Mouse (Mus musculus) T-helper 17 cell (primary cell): ENCODE data around the gene Maz.

Experiments
- in situ Hi-C, 2 experiments: fragments of 300-600 bp; cut with MboI, MseI; formaldehyde crosslinking; loops; 1 replicate in 1 of 2; 2 replicates in 1 of 2; pipeline ENCODE4 v1.15.1; 2025; ENCODE audit warnings: high pct_unique_total_duplicates in 2 of 2

The Maz gene

DNA sequence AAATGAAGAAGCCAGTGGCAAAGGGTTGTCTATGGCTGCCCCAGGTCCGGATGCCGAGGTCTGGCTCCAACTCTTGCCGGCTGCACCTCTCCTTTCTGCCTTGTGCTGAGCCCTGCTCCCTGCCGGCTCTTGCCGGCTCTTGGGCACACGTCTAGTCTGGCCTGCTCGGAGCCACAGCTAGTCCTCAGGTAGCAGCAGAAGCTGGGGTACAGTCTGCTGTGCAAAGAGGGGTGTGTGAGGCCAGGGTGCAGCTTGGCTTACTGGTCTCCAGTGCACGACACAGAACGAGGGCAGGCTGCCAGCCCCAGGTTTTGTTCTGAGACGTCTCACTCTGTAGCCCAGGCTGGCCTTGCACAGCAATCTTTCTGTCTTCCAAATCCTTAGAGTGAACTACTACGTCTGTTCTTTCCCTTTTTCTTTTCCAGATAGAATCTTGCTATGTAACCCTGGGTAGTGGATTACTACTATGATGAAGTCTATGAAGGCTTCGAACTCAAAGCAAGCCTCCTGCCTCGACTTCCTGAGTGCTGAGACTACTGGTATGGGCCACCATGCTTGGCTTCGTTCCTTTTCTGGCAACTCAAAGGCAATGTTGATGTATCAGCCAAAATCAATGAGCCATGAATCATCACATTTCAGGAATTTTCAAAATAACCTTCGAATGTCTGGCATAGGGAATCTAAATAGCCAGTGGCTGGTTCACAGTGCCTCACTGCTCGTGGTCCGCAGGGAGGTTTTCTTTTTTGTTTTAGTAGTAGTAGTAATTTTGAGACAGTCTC lies 17.3 kb downstream of the Maz start:
- in situ Hi-C loops: no loop called here

DNA sequence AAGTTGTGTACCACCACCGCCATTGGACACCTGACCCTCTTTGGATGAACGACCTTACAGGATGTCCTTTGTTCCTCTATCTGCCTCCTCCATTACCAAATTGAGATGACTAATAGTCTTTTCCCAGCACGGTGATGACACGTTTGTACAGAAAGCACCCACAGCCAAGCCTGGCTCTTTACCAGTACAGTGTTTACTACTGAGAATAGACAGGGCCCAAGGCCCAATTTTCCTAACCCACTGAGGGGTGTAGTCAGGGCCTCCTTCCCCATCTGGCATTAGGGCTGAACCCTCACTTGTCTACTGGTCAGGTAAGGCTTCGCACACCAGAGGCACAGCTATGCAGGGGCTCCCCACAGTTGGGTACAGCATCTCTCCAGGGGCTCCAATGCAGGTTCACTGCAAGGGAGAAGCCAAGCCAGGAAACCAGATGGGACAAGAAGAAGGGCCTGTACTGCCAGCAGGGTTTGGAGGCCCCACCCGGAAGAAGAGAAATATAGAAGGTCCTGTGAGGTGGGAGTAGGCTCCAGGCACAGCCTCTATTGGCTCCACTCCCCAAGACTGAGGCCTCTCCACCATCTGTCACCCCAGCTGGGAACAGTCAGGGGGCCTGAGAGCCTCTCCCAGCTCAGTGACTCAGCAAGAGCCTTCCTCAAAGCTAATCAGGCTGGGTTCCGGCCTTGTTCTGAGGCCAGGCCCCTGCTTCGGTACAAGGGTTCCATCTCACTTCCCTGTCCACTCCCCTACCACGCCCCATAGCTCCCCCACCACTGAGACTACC lies 18.4 kb downstream of the Maz start:
- in situ Hi-C loops: no loop called here

DNA sequence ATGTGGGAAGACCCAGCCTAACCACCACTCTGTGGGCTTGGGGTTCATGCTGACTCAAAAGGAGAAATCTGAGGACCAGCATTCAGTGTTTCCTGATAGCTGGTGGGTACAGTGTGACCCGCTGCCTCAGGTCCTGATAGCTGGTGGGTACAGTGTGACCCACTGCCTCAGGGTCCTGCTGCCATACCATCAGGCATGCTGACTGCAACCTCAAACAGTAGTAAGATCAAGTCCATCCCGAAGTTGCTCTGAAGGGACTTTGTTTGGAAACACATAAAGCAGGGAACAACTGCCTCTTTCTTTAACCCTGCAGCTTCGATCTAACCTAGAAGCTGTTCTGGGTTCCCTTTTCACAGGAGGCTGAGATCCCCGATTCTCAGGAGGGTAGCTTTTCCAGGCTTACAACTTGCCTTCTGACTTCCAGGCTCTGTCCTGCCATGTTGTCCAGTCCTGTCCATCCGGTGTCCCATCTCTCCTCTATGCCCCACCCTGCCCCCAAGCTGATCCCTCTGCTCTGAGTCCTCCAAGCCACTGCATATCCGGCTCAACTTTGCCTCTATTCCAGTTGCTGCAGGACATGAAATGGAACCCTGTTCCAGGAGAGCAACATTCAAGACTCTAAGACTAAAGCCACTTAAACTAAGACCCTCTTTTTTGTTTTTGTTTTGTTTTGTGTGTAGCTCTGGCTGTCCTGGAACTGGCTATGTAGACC lies 19.4 kb downstream of the Maz start:
- in situ Hi-C loops: no loop called here

DNA sequence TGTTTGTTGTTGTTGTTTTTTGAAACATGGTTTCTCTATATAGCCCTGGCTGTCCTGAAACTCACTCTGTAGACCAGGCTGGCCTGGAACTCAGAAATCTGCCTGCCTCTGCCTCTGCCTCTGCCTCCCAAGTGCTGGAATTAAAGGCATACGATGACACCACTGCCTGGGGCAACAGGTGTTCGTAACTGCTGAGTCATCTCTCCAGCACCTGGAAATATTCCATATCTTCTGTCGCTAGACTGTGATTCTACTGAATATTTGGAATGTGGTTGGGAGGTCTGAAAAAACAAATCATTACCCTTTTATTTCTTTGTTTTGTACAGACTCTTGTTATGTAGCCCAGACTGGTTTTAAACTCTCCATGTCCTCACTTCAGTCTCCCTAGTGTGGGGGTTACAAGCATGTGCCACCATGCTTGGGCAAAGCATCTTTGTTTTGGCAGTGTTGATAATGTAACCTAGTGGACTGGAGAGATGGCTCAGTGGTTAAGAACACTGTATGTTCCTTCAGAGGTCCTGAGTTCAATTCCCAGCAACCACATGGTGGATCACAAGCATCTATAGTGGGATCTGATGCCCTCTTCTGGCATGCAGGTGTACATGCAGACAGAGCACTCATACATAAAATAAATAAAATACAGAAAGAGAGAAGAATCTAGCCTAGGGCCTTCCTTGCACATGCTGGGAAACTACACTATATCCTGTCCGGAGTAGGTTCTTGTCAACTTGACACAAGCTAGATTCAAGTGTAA lies 22.5 kb downstream of the Maz start:
- in situ Hi-C loops: no loop called here

DNA sequence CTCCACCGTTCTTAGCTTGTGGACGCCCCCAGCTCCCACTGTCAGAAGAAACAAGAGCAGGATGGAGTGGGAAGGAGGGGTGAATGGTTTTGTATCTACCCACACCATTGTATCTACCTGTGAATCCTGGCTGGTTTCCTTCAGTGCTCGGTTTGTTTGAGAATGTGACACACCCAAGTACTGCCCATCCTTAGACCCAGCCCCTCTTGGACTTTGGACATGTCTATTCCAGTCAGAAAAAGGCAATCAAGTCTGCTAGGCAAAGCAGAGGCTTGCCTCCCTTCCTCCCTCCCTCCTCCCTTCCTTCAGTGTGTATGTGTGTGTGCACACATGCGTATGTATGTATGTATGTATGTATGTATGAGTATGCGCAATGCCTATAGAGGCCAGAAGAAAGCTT lies 23.2 kb downstream of the Maz start:
- in situ Hi-C loops: no loop called here

DNA sequence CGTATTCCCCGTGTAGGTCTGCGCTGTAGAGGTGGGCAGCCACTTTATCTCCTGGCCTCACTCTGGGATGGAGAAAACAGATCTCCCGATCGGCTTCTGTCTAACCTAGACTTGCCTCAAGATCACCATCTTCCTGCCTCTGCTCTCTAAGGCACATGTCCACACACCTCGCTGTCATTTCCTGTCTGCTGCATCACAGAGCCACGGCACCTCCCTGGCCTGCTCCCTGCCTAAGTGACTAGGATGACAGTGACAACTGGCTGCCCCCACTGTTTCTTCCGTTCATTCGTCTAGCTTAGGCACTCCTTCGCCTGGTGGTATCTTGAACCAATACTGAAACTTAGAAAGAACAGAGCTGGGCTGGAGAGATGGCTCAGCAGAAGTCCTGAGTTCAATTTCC lies 27.3 kb downstream of the Maz start:
- in situ Hi-C loops: no loop called here

DNA sequence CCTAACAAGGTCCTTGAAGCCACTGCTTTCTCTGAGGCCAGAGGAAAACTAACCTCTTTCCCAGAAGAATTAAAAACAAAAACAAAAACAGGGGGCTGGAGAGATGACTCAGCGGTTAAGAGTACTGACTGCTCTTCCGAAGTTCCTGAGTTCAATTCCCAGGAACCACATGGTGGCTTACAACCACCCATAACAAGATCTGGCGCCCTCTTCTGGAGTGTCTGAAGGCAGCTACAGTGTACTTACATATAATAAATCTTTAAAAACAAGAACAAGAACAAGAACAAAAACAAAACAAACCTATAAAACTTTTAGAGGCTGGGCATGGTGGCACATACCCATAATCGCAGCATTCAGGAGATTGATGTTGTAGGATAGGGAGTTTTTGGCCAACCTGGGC lies 30.4 kb downstream of the Maz start:
- in situ Hi-C loops: no loop called here

DNA sequence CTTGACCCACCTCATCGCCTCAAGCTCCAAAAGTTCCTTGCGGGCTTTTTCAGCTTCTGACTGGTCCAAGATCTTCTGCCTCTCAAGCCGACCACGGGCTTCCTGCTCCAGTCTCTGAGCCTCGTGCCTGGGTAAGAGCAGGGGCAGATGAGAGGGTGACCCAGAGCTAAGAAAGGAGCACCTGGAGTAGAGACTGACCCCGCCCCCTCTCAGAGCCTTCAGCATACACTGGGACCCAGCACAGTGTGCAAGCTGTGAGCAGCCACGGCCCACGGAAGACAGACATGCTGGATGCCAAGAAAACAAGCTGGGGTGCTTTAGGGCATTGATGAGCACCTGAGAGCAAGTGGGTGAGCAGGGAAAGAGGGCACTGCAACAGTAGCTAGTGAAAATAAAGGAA lies 38.0 kb downstream of the Maz start:
- in situ Hi-C loops: no loop called here

DNA sequence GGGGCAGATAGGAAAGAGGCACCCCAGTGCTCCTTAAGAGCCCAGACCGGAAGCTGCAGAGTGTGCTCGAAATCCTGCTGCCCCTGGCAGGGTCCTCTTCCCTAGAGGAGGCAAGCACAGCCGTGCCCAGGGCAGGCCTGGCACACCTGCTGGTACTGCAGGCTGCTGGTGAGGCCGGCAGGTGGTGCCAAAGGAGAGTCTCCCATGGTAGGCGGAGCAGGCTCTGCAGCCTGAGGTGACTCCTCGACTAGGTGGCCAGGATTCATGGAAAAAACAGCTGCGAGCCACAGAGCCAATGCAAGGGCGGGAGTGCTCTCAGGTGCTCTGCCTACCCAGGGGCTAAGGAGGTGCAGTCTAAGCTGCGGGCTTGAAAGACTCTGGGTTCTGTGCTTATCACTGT lies 40.5 kb downstream of the Maz start:
- in situ Hi-C loops: no loop called here

DNA sequence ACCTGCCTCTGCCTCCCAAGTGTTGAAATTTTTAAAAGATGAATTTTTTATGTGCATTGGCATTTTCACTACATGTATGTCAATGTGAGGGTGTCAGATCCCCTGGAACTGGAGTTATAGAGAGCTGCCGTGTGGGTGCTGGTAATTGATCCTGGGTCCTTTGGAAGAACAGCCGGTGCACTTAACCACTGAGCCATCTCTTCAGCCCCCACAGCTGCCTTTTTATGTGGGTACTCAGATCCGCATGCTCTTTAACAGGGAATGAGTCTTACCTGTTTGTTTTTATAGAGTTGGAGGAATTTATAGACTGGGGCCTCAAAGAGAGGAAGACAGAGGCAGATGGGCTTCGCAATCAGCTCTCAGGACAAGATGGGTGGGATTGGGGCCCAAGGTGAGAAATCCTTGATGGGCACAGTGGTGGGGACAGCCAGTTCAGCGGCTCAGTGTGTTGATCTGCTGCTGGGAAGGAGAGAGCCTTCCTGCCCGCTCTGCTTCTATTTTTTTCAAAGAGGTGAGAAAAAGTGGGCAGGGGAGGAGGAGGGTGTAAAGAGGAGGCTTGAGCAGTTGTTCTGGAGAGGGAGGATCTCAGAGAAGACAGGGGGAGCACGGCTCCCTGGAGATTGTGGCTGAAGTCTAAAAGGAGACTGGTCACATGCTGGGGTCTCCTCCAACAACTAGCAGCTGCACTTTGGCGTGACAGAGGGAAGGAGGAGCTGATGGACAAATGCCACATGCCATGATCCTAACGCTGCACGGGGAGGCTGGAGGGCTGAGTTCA lies 42.0 kb downstream of the Maz start:
- in situ Hi-C loops: loop anchor here in 1 of 2 experiments (5.0 kb wide), 1 partner anchor 67 kb away; no protein-coding TSS in a partner anchor

DNA sequence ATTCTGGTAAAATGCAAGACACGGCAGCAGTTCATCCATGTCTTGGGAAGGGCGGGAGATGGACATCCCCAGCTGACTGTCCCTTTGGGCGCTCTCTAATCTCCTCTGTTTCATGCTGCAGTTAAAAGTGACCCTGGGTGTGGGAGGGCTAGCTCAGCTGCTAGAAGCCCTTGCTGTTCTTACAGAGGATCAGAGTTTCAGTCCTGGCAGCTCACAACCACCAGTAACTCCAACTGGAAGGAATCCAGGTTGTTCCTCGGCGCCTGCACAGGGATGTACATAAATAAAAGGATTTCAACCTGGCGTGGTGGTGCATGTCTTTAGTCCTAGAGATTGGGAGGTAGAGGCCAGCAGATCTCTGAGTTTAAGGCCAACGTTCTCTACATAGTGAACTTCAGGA lies 43.7 kb downstream of the Maz start:
- in situ Hi-C loops: loop anchor here in 1 of 2 experiments (5.0 kb wide), 1 partner anchor 69 kb away; no protein-coding TSS in a partner anchor

DNA sequence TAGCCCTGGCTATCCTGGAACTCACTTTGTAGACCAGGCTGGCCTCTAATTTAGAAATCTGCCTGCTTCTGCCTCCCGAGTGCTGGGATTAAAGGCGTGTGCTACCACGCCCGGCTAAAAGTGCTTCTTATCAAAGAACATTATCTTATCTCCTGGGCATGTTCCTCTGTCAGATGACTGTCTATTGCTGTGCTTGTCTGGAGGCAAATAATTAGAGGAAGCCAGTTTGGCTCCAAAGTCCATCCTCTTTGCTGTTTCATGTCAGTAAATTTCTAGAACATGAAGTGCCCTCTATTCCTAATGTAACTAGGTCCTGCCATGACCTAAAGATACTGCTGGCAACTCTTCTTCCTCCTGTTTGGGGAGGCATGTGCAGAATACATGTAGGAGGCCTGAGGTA lies 44.8 kb downstream of the Maz start:
- in situ Hi-C loops: loop anchor here in 1 of 2 experiments (5.0 kb wide), 1 partner anchor 70 kb away; no protein-coding TSS in a partner anchor

DNA sequence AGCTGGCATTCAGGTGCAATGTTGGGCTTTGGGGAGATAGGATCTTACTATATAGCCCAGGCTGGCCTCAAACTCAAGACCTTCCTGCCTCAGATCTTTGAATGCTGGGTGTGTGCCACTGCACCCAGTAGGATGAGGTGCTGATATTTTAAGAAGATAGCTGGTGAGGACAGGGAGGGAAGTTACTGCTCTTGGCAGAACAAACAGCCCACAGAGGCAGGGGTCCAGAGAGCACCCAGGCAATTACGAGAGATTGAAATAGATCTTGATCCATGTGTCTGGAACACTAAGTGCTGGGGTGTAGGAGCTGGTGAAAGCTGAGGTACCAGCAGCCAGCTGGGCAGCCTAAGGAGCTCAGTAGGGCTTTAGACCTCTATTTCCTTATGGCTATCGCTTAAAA lies 45.2 kb downstream of the Maz start:
- in situ Hi-C loops: loop anchor here in 1 of 2 experiments (5.0 kb wide), 1 partner anchor 71 kb away; no protein-coding TSS in a partner anchor

DNA sequence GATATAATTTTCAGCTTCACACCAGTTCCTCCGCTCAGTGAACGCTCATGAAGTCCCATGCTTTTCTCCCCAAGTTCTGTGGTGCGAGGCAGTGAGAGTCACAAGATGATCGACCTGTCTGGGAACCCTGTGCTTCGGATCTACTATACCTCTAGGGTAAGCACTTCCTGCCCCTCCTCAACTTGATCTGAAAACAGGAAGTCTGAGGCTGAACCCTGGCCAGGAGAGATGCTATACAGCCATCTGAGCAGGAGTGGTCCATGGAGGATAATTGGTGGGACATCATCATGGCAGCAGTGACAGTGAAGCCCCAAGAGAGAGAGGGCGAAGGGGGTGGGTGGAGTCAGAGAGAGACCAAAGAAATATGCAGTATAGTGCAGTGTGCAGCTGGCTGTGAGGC lies 48.0 kb downstream of the Maz start:
- in situ Hi-C loops: no loop called here

DNA sequence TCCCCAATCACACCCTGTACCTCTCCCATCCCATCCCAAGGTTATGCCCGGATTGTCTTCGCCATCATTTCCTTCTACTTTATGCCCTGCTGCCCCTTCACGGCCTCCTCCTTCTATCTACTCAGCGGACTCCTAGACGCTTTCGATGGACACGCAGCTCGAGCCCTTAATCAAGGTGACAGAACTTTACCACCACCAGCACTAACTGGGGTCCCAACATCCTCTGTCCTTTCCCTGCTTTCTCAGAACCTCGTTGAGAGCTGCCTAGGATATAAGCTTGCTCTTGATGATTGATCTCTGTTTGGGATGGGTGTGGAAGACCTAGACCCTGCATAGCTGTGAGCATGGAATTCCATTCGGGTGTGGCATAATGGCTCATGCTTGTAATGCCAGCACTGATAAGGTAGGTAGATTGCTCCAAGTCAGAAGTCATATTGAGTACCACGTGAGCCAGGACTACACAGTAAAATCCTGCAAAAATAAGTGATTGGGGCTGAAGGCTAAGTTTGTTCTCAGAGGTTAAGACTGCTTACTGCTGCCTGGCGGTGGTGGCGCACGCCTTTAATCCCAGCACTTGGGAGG lies 49.9 kb downstream of the Maz start:
- in situ Hi-C loops: no loop called here

DNA sequence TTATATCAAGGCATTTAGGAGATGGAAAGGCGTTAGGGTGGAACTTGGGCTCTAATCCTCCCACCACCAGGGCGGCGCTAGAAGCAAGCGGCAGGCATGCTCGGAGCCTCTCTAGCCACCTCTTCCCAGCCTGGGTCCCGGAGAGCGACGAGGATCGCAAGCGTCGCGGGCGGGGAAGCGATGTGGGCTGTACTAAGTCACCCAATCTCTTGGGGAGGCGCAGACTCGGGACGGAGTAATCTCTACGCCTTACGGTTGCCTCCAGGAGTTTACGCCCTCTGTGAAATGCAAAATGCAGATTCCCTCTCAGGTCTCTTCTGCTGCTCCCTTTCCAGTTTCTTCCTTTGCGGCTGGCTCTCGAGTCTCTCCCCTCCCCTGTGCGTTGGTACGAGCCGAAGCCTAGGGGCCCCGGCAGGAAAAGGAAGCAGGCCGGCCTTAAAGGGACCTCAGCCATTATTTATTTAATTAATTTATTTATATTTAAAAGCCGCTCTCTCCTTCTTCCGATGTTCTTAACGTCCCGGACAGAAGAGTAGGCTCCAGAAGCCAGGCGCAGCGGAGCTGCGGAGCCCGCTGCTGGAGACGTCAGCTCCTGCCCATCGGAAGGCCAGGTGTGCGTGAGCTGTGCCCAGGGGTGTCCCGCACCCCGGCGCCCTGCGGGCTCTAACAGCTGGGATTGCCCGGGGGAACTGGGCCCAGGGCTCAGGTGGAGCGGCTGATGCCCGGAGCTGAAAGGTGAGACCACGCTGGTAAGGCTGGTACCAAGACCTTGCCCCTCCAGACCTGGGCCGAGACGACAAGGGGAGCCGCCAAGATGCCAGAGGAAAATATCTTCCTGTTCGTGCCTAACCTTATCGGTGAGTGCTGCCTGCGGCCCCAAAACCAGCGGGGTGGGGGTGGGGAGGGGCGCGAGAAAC lies 50.6 kb downstream of the Maz start, which contains the start of gene Cdiptos:
TSS of gene Cdiptos (minus strand) at position 149 of the 917 bp plus-strand sequence.
- in situ Hi-C loops: no loop called here

DNA sequence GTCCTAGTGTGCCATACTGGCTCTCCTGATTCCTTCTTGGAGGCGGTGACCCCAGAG lies 51.1 kb downstream of the Maz start, which contains the start of gene Cdipt:
TSS of gene Cdipt (plus strand) at position 22 of the 57 bp plus-strand sequence.
- in situ Hi-C loops: no loop called here

DNA sequence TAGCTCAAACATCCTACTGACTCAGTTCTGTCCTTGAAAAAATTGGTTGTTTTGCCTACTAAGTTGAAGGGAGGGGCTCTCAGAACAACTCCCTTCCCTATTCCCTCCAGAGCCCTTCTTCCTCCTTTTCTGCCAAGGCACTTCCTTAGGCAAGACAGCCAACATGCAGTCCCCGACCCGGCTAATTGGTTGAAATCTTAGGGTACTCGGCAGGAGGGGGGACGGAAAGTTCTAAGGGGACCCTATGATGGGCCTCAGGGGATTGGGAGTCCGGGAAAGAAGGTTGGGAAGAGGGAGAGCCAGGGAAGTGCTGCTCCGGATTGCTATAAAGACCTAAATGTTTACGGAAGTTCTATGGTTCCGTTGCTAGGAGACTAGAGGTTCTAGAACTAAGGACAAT lies 51.3 kb downstream of the Maz start:
- in situ Hi-C loops: no loop called here
